Mouse (Mus musculus) liver, postnatal 0 days (tissue): ENCODE results near the gene Mchr1. TPM values are rescaled to one million over a fixed set of nuclear protein-coding genes. Genes with fewer than 3 reads are reported as not detected.
A peak's percentile ranks its signal among the peaks of the same experiment; 100 is the strongest.

Source experiments
- ATAC-seq: fragments of 200-750 bp; cut with Nextera tagmentation; 2 replicates; pipeline ENCODE4 v1.8.0; 2017; ENCODE audit warnings: mild to moderate bottlenecking, moderate library complexity
- DNase-seq: peaks from one replicate; pipeline ENCODE4 v3.0.0-alpha.2; 2016
- H3K27ac ChIP-seq: fragments of 300-500 bp; sonication (generic); 2 replicates; pipeline ENCODE4 v1.5.1; 2014; ENCODE audit warnings: antibody characterized with exemption, moderate library complexity, mild to moderate bottlenecking, low read depth
- H3K27me3 ChIP-seq: fragments of 300-500 bp; sonication (generic); 2 replicates; pipeline ENCODE4 v1.6.1; 2014; ENCODE audit warnings: low read length, control low read depth, mixed read lengths; ENCODE audit not compliant: insufficient read depth
- H3K36me3 ChIP-seq: fragments of 300-500 bp; sonication (generic); replicated peaks from 2 replicates; pipeline ENCODE4 v1.6.1; 2014; ENCODE audit warnings: mild to moderate bottlenecking, control low read depth, low read length, moderate library complexity, mixed read lengths; ENCODE audit not compliant: insufficient read depth
- H3K4me1 ChIP-seq: fragments of 300-500 bp; sonication (generic); 2 replicates; pipeline ENCODE4 v1.6.1; 2014; ENCODE audit warnings: antibody characterized with exemption, mild to moderate bottlenecking, control low read depth; ENCODE audit not compliant: insufficient read depth
- H3K4me2 ChIP-seq: fragments of 300-500 bp; sonication (generic); 2 replicates; pipeline ENCODE4 v1.6.1; 2014; ENCODE audit warnings: low read depth, mild to moderate bottlenecking, low read length, moderate library complexity, mixed read lengths
- H3K4me3 ChIP-seq: fragments of 300-500 bp; sonication (generic); 2 replicates; pipeline ENCODE4 v1.5.1; 2014; ENCODE audit warnings: low read depth, low read length
- H3K9ac ChIP-seq: fragments of 300-500 bp; sonication (generic); replicated peaks from 2 replicates; pipeline ENCODE4 v1.6.1; 2014; ENCODE audit warnings: mild to moderate bottlenecking, moderate library complexity
- H3K9me3 ChIP-seq: fragments of 300-500 bp; sonication (generic); 2 replicates; pipeline ENCODE4 v1.6.1; 2016; ENCODE audit warnings: mild to moderate bottlenecking, control low read depth, low read length, mixed read lengths
- CTCF ChIP-seq: sonication (generic); IDR thresholded peaks from 2 replicates; pipeline ENCODE4 v1.5.1; 2016; ENCODE audit warnings: antibody characterized with exemption, low read depth
- EP300 ChIP-seq: IDR thresholded peaks from 2 replicates; pipeline ENCODE4 v1.6.1; 2016; ENCODE audit warnings: antibody characterized with exemption, low read depth, mild to moderate bottlenecking
- WGBS: fragments of 180-500 bp; shearing (Covaris S2); extraction: QIAGEN DNeasy Blood & Tissue Kit; methylation state at CpG from one replicate; pipeline ENCODE4 v1.1.7; 2014; ENCODE audit not compliant: insufficient replicate concordance; 5-methylcytosine and 5-hydroxymethylcytosine counted together
- polyA plus RNA-seq: library from polyadenylated mRNA; unstranded; fragments of >200 nt; fragmentation: Nextera tagmentation; extraction: Ambion mirVana; gene quantifications from 2 replicates; pipeline ENCODE4 v1.2.1, GENCODE M21; 2015

Gene Mchr1
- 0.12 and 0.17 TPM in 2 replicates for polyA plus RNA-seq

DNA sequence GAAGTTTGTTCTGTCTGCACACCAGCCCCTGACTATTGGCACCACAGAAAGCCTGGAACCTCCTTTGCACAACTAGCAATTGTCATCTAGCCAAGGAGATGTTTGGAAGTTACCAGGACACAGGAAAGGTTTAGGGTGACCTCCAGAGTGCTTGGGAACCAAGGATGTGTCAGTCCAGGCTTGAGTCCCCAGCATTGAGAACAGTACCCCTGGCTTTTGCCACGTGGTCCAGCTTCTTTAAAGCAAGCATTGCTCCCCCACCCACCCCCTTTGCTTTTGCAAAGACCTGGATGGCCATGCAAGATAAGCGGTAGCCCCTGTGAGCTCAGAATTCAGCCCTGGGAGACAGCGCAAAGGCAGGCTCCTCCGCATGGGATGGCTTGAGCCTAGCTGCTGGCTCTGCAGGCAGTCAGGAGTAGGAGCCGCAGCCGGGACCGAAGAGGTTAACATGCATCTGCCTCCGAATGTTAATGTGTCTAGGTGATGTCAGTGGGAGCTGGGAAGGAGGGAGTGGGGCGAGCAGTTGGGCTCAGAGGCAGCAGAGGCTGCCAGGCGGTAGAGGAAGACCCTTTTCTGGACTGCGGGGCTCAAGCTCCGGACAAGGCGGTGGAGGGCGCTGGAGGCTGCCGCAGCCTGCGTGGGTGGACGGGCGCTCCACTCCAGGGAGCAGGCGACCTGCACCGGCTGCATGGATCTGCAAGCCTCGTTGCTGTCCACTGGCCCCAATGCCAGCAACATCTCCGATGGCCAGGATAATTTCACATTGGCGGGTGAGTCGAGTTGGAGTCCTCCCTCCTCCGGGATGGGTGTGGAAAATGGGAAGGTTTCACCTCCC lies at the start of gene Mchr1:
Gene Mchr1 (plus strand): TSS at position 414 of the 835 bp plus-strand sequence.
- Histone ChIP-seq H3K9me3 (no peaks in the 10 kb centered on the region), H3K4me1 (peaks cover 7% of the 10 kb centered on the region; the same call in 1 of the 2 replicates), H3K36me3 (no peaks in the 10 kb centered on the region), H3K4me2 (peak within 1 kb of the TSS; percentile 70), H3K27me3 (0 out of 2 replicates have a peak, but pooled peaks cover 5% of the 10 kb centered on the region), H3K27ac (no peak within 1 kb of the TSS), H3K9ac (0 out of 2 replicates have a peak within 1 kb of the TSS, but pooled peaks have one; percentile 38), H3K4me3 (peak within 1 kb of the TSS; percentile 42)
- DNase-seq (peak; percentile 50), ATAC-seq (peak; percentile 41; the same call in 1 of the 2 replicates)
- WGBS: 5% methylated on average over 25 of the region's 25 CpGs
- peak; percentile 43 for TF ChIP-seq CTCF
- no peak for TF ChIP-seq EP300

DNA sequence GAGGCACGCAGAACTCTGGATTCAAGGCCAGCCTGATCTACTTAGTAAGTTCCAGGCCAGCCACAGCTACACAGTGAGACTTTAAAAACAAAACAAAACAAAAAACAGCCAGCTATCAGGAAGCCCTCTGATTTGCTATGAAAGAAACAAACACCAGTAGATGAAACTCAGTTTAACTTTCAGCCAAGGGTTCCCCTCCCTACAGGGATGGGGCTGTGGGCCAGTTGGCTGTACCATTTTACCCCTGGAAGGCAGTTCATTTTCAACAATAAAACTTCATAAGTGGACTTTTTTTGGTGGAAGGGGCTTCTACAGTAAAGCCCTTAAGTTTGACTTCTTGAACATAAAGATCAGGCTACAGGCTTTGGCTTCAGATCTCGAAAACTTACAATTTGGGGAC lies 46.2 kb upstream of the Mchr1 start:
- 85% methylated on average over 2 of the region's 2 CpGs for WGBS

DNA sequence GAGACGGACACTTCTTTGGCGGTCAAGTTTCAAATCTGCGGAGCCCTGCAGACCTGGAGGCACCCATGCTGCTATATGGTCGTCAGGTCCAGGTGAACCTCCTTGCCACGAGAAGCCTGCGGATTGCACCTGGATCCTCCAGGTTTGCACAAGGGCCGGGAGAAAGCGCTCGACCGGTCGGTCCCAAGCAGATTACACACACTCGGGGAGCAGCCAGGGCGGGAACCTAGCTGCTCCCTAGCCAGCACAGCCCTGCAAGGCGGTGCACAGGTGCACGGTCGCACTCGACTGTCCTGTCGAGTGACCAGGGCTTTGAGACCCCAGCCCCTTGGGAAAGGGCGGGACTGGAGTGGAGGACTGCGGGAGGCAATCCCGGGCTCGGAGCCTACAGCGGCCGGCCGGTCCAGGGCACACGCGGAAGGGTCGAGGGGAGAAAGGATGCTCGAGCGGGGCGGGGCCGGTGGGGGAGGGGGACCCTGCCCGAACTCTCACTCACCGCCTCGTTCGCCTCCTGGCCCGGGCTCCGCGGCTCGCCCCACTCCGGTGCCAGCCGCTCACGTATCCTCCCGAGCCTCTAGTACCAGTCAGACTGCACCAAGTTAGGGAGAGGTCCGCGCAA lies 45.2 kb upstream of the Mchr1 start:
- Histone ChIP-seq H3K9ac (peak overlapping the region; percentile 78), H3K36me3 (no peaks in the 10 kb centered on the region), H3K27me3 (no peaks in the 10 kb centered on the region), H3K9me3 (no peaks in the 10 kb centered on the region), H3K4me3 (peak overlapping the region; percentile 84), H3K4me2 (peak overlapping the region; percentile 99), H3K4me1 (peaks cover 7% of the 10 kb centered on the region), H3K27ac (peak overlapping the region; percentile 30; the same call in 1 of the 2 replicates)
- peak; percentile 52 for DNase-seq
- 0% methylated on average over 42 of the region's 46 CpGs for whole genome bisulfite sequencing
- peak; percentile 38 for ATAC-seq
- TF ChIP-seq CTCF: no peak
- no peak for TF ChIP-seq EP300

More for the DNA sequence above, 46.2 kb upstream of the Mchr1 start:
- no peak for DNase-seq
- H3K4me1 ChIP-seq: peaks cover 8% of the 10 kb centered on the region
- no peak overlapping the region for H3K4me2 ChIP-seq
- no peaks in the 10 kb centered on the region for H3K36me3 ChIP-seq
- H3K27ac ChIP-seq: no peak overlapping the region
- TF ChIP-seq EP300: no peak
- TF ChIP-seq CTCF: no peak
- ATAC-seq: no peak
- H3K4me3 ChIP-seq: no peak overlapping the region
- no peaks in the 10 kb centered on the region for H3K9me3 ChIP-seq
- H3K27me3 ChIP-seq: no peaks in the 10 kb centered on the region
- no peak overlapping the region for H3K9ac ChIP-seq

DNA sequence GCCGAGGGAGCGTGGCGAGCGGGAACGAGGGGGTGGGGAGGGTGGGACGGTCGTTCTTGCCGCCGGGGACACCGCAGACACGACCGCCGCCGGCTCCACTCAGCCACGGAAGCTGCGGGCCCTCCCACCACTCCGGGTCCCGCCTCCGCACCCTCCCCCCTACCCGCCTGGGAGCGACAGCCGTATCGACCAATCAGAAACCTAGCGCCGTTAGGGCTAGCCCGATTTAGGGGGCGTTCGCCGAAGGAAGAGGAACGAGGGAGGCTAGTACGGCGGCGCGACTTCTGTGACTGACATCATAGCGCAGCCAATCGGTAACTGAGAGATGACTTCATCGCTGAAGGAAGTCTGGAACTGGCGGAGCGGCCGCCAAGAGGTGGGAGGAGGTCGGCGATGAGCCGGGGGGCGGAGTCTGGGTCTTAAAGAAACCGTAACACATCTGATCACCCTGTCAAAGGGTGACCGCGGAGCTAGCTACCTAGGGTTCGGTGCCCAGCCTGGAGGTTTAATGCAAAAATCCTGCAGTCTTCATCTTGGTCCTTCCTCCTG lies 44.6 kb upstream of the Mchr1 start, which contains the start of gene Mrtfa:
Gene Mrtfa (minus strand): TSS at position 128 of the 549 bp plus-strand sequence.
- DNase-seq (peak; percentile 97), ATAC-seq (peak; percentile 99)
- H3K4me1 ChIP-seq: peaks cover 8% of the 10 kb centered on the region
- TF ChIP-seq EP300: peak; percentile 42; the same call in 1 of the 2 replicates
- no peak for TF ChIP-seq CTCF
- peak within 1 kb of the TSS; percentile 55 for H3K27ac ChIP-seq
- H3K9me3 ChIP-seq: no peaks in the 10 kb centered on the region
- H3K36me3 ChIP-seq: no peaks in the 10 kb centered on the region
- peak within 1 kb of the TSS; percentile 99 for H3K4me2 ChIP-seq
- under 1% methylated on average over 33 of the region's 48 CpGs for WGBS
- H3K27me3 ChIP-seq: no peaks in the 10 kb centered on the region
- peak within 1 kb of the TSS; percentile 84 for H3K4me3 ChIP-seq
- H3K9ac ChIP-seq: peak within 1 kb of the TSS; percentile 78

DNA sequence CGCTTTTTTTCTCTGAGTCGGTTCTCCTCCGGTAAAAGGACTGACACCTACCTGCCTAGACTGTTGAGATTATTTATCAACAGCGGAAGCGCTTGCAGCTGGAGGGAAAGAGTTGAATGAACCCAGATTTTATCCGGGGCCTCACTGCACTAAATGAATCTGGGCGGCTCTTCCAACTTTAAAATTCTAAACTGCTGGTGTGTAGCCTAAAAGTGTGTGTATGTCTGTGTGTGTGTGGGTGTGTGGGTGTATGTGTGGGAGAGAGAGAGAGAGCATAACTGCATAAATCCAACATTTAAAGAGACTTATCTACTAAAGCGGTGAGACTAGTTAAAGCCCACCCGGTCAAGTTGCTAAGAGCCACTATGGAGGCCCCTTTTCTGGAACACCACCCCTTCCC lies 44.0 kb upstream of the Mchr1 start:
- H3K27ac ChIP-seq: peak overlapping the region; percentile 55
- no peaks in the 10 kb centered on the region for H3K36me3 ChIP-seq
- ATAC-seq (no peak), DNase-seq (no peak)
- peak overlapping the region; percentile 99 for H3K4me2 ChIP-seq
- no peaks in the 10 kb centered on the region for H3K27me3 ChIP-seq
- H3K4me1 ChIP-seq: peaks cover 8% of the 10 kb centered on the region
- H3K9me3 ChIP-seq: no peaks in the 10 kb centered on the region
- peak overlapping the region; percentile 56 for H3K9ac ChIP-seq
- TF ChIP-seq CTCF (no peak), EP300 (no peak)
- H3K4me3 ChIP-seq: peak overlapping the region; percentile 84
- 24% methylated on average over 9 of the region's 9 CpGs for WGBS

DNA sequence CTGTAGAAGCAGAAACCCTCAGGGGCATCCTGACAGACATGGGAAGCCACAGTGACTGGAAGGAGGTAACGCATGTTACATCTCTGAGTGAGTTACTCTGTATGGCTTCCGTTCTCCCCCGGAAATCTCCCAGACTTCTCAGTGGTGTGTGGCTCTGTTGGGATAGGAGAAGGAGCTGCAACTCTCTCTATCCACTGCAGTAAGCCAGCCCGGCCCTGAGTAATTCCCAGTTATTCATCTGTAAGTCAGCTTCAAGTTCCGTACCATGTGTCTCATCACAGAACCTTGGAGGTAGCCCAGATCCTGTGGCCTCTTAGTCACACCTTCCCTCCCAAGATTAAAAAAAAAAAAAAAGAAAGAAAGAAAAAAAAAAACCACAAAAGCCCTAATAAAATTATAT lies 43.0 kb upstream of the Mchr1 start:
- no peaks in the 10 kb centered on the region for H3K27me3 ChIP-seq
- H3K9ac ChIP-seq: no peak overlapping the region
- no peak overlapping the region for H3K4me2 ChIP-seq
- H3K4me3 ChIP-seq: no peak overlapping the region
- H3K27ac ChIP-seq: no peak overlapping the region
- ATAC-seq: no peak
- no peak for DNase-seq
- 84% methylated on average over 5 of the region's 5 CpGs for WGBS
- H3K36me3 ChIP-seq: no peaks in the 10 kb centered on the region
- TF ChIP-seq CTCF: no peak
- TF ChIP-seq EP300: no peak
- no peaks in the 10 kb centered on the region for H3K9me3 ChIP-seq
- peaks cover 8% of the 10 kb centered on the region for H3K4me1 ChIP-seq
